Mouse (Mus musculus) midbrain, embryonic 11.5 days (tissue): ENCODE data around the gene Fastkd5. TPM values are rescaled to one million over a fixed set of nuclear protein-coding genes. Genes with fewer than 3 reads are reported as not detected.

Experiments
- polyA plus RNA-seq: library from polyadenylated mRNA; unstranded; fragments of >200 nt; fragmentation: Nextera tagmentation; extraction: Ambion mirVana; gene quantifications from 2 replicates; pipeline ENCODE4 v1.2.1, GENCODE M21; 2014

The Fastkd5 gene
- polyA plus RNA-seq, 1 experiment from 2014 or later: 19.7 TPM

Other genes starting within 250 kb of the Fastkd5 start
- 26.7 and 27.8 TPM in 2 replicates for gene Cpxm1, start 232.5 kb downstream of the Fastkd5 start, polyA plus RNA-seq
- gene Gm28372, start 224.8 kb downstream of the Fastkd5 start, polyA plus RNA-seq: not detected in 2 replicates
- gene 1700020A23Rik, start 224.8 kb downstream of the Fastkd5 start, polyA plus RNA-seq: not detected in 2 replicates
- gene Tmem239, start 223.5 kb downstream of the Fastkd5 start, polyA plus RNA-seq: not detected in 2 replicates
- gene Vps16, start 205.7 kb downstream of the Fastkd5 start, polyA plus RNA-seq: 83.7 and 91.7 TPM in 2 replicates
- 7.5 and 8.0 TPM in 2 replicates for gene Pced1a, start 205.3 kb downstream of the Fastkd5 start, polyA plus RNA-seq
- gene Ptpra, start 179.7 kb downstream of the Fastkd5 start, polyA plus RNA-seq: 109 and 111 TPM in 2 replicates
- 75.2 and 78.6 TPM in 2 replicates for gene Mrps26, start 66.3 kb downstream of the Fastkd5 start, polyA plus RNA-seq
- gene Oxt, start 53.9 kb downstream of the Fastkd5 start, polyA plus RNA-seq: not detected in 2 replicates
- not detected in 2 replicates for gene Avp, start 47.5 kb downstream of the Fastkd5 start, polyA plus RNA-seq
- gene Ubox5, start within 50 bp of the Fastkd5 start, polyA plus RNA-seq: 16.6 and 18.4 TPM in 2 replicates
- 1.1 and 1.4 TPM in 2 replicates for gene Lzts3, start 12.8 kb upstream of the Fastkd5 start, polyA plus RNA-seq
- gene Ddrgk1, start 34.6 kb upstream of the Fastkd5 start, polyA plus RNA-seq: 37.6 and 46.7 TPM in 2 replicates
- 144 and 156 TPM in 2 replicates for gene Itpa, start 37.6 kb upstream of the Fastkd5 start, polyA plus RNA-seq
- gene Slc4a11, start 67.5 kb upstream of the Fastkd5 start, polyA plus RNA-seq: 0.40 and 0.42 TPM in 2 replicates